Mouse (Mus musculus) granulocyte monocyte progenitor cell, adult 5-6 weeks (primary cell): ENCODE data around the gene Ltbp3. TPM values are rescaled to one million over a fixed set of nuclear protein-coding genes. Genes with fewer than 3 reads are reported as not detected.

Experiments
- ATAC-seq: replicated peaks from 2 replicates; pipeline ENCODE4 v1.8.0; 2016; ENCODE audit warnings: mild to moderate bottlenecking, moderate TSS enrichment, inconsistent platforms; ENCODE audit not compliant: poor library complexity, severe bottlenecking
- total RNA-seq, 2 experiments: library from RNA; stranded (forward) in 1 of 2; stranded (reverse) in 1 of 2; fragments of 200-712, 200-1000 nt in 1 of 2; fragments of >200 nt in 1 of 2; fragmentation: Nextera tagmentation in 1 of 2; gene quantifications; 2 replicates each; pipeline ENCODE4 v1.2.3; 2014 to 2017

The Ltbp3 gene
- total RNA-seq, 2 experiments from 2014 or later, result 1.8 to 3.7 TPM

DNA sequence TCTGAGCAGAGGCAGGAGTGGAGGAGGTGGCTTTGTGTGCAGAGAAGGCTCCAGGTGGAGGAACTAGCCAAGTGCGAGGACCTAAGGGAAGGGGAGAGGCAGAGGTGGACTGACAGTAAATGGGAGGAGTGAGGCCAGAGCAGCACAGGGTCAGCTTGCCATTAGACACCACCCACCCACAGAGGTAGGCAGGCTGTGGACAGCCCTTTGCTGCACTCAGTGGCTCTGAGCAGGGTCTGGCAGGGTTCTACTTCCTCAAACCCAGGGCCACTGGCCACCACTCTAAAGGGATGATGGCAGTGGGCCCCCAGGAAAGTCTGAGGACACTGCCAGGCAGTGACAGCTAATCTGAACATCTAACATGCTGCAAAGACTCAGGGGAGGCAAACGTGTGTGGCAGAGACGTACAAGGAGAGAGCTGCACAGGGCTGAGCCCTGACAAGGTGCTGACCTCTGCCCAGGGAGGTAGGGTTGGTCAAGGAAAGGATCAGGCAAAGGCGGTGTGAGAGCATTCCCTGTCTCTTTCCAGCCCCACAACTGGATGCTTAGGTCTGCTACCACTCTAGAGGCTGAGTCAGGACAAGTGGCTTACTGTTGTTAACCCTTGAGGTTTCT is 16.7 kb upstream of the Ltbp3 start:
- no peak for ATAC-seq

DNA sequence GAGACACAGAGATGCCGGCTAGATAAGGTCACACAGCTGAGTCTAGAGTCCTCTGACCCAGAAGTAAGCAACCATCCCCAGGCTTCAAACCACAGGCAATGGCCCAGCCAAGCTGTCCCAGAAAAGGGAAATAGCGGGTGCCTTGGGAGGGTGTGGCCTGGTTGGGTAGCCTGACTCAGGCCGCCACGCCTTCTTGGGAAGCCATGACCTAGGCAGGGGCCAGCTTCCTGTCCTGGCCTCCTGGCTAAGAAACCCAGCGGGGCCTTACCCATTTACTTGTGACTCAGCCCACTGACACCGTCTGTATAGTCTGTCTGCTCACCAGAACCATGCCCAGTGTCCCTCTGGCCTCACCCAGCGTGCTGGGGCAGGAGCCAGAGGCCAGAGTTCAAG is 16.2 kb upstream of the Ltbp3 start:
- ATAC-seq, result peak; percentile 70

DNA sequence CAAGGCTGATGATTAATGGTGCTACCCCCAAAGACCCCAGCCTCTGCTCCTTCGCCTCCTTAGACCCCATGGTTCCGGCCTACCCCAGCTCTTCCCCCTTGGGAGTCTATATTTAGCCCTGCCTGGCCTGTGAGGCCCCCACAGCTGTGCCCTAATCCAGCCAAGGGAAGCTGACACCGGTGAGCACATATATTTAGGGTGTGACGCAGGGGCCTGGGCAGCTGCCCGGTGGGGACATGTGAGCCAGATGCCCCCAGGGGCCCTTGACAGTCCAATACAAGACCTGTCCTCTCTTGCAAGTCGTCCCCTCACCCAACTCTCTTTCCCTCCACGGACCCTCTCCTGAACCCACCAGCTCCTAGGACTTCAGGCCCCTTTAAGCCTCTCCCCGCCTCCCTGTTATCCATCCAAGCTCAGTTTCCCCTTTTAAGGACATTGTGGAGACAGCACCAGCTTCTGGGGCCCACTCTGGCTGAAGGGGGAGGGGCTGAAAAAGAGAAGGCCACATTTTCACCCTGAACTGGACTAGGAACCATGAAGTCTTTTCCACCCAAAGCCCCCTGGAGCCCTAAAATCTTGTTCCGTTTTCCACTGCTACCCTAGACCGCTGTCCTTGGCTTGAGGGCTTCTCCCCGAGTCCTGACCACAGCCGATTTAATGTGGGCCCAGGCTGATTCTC is 15.5 kb upstream of the Ltbp3 start:
- peak; percentile 12; the same call in 1 of the 2 replicates for ATAC-seq

DNA sequence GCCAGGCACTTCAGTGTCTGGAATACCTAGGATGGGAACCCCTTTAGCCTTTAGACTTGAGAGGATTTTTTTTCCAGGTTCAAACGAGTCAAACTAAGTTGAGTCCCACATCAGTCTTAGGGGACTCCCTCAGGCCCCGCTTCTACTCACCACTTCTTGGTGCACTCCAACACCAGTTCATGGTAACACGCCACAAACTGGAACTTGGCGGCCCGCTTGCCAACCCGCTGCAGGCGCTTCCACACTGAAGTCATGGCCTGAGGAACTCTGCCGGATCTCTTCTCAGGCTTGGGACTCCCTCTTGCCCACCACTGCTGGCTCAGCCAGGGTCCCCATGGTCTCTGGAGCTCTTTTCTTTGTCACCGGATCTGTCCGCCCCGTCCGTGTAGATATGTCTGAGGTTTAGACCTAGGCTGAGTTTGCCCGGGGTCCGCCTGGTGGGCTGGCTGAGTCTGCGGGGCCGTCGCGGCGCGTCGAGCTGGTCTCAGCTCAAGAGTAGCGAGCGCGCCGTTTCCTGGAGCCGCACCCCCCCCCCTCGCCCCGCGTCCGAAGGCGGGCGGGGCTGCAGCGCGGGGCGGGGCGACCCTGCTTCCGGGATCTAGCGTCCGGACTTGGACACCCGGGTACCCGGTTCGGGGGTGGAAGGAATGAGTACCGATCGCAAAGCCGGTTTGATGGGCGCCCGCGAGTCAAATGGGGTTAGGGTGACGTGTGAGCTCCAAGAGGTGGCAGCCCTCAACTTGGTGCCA is 14.8 kb upstream of the Ltbp3 start, which contains the start of gene Ehbp1l1:
TSS of gene Ehbp1l1 (minus strand) at position 551 of the 749 bp plus-strand sequence.
- peak; percentile 6 for ATAC-seq

DNA sequence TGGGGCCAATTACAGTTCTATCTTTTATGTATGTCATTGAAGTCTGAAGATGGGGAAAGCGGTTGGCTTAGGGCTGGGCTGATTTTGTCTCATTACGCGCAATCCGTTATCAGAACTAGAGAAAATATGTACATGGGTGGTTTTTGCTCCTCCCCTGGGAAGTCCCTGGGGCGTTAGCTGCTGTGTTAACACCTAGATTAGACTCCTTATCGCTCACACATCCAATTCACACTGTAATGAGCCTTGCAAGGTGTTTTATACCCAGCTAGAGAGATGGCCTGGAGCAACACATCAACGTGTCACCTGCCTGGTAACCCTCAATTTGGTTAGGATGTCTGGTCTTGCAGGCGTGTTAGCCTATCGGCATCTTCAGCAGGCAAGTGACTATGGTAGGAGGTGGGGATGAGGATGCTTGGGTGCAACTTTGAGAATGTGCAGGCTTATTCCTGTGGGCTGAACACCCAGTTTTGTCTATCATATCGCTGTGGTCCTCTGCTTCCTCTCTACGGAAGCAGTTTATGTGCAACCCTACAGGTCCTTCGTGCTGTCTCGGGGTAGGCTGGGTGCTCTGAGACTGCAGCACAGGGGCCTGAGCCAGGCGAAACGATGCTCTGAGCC is 13.6 kb upstream of the Ltbp3 start:
- no peak for ATAC-seq

DNA sequence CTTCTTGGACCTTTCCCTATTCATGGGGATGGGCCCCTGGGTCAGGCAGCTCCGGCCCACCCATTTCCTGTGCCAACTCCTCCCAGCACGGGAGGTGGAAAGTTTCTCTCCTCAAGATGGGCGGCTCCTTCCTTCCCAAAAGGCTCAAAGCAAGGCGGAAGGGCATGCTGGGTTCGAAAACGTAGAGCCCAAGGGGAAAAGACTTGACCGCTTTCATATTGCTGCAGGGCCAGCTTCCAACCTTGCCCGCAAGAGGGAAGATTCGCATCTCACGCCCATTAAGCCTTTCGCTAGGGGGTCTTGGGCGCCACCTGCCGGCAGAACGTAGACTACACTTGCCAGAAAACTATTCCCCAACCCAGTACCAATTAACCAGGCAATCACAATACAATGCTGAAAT is 13.0 kb upstream of the Ltbp3 start:
- ATAC-seq, result peak; percentile 10

DNA sequence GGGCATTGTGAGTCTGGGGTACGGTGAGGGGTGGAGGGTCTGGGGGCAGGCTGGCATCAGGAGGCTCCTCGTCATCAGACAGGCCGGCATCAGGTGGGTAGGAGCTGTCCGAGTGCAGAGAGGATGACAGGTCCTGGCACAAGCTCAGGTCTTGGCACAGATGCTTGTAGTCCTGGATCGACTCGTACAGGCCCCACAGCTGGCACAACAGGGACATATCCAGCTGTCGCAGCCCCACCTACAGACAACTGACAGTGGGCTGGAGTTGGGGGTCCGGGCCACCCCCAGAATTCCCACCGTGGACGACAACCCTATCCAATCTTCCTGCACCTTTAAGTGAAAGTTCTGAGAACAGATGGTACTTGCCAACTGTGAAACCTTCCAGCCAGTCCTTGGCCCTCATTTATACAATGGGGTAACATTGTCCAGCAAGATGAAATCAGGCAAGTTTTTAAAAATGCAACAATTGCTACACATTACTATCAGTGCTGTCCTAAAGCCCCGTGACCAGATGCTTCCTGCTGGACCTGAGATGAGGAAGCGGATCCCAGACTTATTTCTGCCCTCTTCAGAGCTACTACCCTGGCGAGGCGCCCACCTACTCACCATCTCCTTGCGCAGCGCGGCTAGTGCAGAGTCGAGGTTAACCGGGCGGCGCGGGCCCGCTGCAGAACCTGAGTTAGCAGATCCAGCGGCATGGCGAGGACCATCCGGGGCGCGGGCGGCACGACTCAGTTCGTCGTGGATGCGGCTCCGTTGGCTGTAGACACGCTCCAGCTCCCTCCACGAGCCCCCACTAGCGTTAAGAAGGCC is 11.9 kb upstream of the Ltbp3 start:
- ATAC-seq, result 0 out of 2 replicates have a peak, but pooled peaks have one; percentile 4

DNA sequence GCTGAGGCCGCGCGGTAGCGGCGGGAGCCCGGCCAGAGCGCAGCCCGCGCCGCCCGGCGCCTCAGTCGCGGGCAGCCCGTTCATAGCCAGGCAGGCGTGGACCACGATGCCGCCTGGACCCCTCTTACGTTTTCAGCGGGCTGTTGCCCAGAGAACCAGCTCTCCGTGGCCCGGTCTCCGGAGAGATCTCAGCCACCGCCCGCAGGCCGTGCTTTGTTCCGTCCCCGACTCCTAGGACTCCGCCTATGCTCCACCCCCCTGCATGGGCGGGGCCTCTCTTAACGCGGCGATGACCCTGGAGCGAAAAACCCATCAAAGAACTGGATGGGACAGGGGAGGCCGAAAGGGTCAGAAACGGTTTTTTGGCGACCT is 11.3 kb upstream of the Ltbp3 start, which contains the start of gene Fam89b:
TSS of gene Fam89b (minus strand) at position 210 of the 372 bp plus-strand sequence.
- peak; percentile 25; the same call in 1 of the 2 replicates for ATAC-seq

DNA sequence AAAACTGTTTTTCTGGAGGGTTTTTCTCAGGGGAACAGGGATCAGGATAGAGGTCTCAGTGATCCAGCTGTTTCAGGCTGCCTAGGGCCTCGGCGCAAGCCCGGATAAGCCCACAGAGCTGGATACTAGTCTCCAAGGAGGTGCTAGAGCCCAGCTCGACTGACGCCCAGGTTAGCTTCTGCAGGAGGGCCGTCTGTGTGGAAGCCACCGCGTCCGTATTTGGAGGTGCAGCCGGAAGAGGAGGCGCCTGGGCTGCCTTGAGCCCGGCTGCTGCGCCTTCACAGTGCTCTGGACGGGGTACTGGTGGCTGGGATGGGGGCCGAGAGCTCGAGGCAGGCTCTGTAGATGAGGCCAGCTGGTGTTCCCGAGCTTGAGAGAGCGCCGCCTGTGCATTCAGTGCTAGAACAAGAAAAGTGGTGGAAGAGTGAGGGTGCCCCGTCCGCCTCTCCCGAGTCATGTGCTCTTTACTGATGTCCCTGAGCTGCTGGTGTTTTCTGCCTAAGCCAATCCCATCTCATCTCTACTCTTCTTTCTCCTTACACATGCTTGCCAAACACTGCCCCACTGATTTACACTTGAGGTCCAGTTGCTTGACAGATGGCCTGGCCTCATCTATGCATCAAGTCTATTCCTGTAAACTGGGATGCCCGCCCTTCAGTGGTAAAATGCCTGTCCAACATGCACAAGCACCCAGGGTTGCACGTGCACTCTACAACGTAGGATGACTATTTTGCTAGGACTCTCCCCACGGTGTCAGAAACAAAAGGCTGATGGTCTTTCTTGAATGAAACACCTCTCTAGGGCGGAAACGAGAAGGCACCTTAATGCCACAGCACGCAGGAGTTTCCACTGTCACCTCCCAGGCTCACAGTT is 10.2 kb upstream of the Ltbp3 start:
- no peak for ATAC-seq

DNA sequence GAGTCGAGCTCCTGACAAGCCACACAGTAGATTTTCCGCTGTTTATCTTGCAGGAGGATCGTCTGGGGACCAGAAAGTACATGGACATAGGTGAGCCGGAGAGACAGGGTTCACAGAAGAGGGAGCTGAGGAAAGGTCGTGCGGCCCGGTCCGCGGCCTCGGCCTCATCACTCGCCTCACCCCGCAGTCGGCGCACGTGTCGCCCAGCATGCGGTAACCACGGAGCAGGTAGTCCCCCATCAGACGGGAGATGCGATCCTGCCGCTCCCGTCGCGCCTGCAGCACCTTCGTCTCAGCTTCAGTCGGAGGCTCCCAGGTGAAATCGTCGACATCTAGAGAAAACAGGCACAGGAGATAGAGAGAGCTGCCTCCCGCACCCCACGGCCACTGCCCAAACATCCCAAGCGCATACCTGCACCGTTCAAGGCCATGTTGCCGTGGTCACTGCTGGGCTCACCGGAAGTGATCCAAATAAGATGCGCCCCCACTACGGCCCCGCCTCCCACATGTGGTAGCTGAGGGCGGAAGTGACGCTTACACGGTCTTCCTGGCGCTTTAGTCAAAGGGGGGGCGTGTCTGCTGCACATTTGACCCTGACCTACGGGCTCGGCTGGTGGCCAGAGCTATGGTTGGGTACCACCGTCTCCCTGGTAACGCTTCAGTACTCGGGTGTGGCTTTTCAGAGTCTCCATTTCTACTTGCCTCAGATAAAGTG is 9.3 kb upstream of the Ltbp3 start:
- ATAC-seq, result peak; percentile 77

DNA sequence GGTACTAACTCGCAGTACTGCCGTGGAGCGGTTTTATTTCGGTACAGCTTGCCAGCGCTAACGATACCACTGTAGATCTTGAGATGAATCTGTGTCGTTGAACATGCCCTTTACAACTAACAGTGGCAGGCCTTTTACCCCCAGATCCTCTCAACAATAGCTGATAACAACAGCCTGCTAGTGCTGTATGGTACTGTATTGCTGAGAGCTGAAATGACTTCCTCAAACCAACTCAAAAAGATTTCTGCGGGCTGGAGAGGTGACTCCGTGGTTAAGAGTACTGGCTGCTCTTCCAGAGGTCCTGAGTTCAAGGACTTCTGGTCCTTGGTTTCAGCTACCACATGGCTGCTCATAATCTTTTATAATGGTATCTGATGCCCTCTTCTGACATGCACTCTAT is 6.4 kb upstream of the Ltbp3 start:
- ATAC-seq, result no peak

DNA sequence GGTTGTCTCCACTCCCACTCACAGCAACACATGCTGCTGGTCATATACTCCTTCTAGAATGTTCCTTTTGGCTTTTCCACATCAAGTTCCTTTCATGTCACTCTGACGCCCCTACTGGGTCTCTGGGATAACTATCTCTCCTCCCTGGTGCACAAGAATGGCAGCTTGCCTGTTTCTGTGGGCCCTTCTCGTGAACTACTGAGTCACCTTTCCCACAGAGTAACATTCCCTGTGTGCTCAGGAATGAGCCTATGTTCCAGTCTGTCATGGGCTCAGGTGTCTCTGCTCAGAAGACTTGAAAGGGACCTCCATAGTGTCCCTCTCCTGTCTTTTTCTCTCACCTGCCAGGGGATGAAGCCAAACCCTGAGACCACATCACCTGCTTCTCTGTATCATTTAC is 1.3 kb upstream of the Ltbp3 start:
- no peak for ATAC-seq

DNA sequence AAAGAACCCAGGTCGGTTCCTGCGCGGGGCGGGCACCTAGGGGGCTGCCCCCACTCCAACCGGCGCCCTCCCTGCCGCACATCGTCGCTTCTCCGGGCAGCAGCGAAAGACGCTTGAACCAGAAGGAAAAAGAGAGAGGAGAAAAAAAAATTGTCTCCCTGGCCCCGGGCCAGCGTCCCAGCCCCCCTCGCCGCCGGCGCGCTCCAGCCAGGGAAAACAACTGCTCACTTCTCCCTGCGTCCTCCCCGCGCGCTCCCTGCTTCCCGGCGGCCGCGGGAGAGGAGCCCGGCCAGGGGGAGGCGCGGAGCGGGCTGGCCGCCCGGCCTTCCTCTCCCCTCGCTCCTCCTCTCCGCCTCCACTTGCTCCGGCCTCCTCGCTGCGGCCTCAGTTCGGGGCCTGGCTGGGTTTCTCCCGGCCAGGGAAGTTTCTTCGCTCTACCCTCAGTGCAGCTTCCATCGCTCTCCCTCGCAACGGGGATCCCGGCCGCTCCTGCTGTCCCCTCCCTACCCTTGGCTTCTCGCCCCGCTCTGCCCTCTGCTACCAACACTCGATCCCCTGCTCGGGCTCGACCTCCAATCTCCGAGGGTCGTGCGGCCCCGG is 1.0 kb downstream of the Ltbp3 start:
- ATAC-seq, result peak; percentile 29

DNA sequence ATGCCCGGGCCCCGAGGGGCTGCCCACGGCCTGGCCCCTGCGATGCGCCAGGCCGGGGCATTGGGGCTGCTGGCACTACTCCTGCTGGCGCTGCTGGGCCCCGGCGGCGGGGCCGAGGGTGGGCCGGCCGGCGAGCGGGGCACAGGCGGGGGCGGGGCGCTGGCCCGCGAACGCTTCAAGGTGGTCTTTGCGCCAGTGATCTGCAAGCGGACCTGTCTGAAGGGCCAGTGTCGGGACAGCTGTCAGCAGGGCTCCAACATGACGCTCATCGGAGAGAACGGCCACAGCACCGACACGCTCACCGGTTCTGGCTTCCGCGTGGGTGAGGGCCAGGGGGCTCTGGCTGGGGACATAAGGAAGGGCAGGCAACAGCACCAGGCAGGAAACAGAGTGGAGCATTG is 1.5 kb downstream of the Ltbp3 start:
- ATAC-seq, result no peak

DNA sequence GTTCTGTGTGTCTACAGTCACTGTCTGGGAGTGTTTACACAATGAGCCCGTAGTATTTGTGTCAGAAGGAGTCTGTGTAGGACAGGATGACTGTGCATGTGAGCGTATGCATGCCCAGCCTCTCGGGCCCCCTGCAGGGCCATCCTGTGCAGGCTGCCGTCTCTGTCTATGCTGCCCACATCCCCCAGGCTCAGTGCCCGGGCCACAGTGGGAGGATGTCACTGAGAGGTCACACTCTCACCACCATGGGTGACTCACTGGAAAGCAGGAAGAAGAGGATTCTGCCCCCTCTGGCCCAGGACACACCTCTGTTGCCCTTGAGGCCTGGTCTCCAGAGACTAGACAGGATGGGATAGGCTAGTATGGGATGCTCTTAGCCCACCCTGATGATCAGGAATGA is 2.9 kb downstream of the Ltbp3 start:
- peak; percentile 83 for ATAC-seq

DNA sequence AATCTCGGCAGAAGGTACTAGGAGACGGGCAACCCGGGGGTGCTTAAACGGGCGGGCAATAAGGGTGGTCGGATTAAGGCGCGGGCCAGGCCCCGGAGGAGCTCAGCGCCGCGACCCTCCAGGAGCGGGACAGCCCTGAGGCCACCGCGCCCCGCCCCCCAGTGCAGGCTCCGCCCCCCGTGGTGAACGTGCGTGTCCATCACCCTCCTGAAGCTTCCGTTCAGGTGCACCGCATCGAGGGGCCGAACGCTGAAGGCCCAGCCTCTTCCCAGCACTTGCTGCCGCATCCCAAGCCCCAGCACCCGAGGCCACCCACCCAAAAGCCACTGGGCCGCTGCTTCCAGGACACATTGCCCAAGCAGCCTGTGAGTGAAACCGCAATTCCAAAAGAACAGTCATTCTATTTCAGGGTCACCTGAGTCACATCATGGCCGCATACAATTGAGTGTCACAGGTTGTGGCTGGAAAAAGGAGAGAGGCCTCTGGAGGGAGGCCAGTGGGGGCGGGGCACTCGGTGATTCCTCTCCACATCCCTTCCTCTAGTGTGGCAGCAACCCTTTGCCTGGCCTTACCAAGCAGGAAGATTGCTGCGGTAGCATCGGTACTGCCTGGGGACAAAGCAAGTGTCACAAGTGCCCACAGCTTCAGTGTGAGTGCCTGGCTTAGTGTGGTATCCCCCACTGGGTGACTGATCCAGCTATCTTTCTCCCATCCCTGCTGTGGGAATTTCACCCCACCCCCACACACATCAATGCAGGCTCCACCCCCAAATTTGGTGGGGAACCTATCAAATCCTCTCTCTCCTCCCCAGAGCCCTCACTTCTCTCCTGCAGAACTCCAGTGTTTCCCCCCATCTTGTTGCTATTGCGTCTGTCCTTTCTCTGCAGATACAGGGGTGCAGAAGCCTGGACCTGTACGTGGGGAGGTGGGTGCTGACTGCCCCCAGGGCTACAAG is 5.3 kb downstream of the Ltbp3 start:
- ATAC-seq, result no peak; the same call in 1 of the 2 replicates

DNA sequence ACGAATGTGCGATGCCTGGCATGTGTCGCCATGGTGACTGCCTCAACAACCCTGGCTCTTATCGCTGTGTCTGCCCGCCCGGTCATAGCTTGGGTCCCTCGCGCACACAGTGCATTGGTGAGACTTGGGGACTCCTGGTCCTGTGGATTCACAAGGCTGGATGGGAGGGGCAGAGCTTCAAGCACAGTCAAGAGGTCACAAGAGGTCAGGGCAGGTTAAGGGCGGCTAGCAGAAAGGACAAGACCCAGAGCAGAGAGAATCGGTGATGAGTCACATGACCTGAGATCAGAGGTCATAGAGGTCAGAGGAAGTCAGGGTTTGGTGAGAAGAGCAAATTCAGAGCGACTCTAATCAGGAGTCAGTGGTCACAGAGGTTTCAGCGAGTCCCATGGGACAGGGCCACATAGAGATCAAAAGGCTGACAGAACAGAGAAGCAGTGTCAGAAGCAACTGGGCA is 6.2 kb downstream of the Ltbp3 start:
- ATAC-seq, result no peak
